Mouse (Mus musculus) embryonic fibroblast, embryonic 13.5 days (primary cell): ENCODE results near the gene Usp43.

Experiments
- CTCF ChIP-seq: IDR thresholded peaks from 2 replicates; pipeline ENCODE4 v1.5.1; 2011; ENCODE audit warnings: mild to moderate bottlenecking, control low read depth, low read length, moderate library complexity, borderline replicate concordance; ENCODE audit not compliant: insufficient read depth
- POLR2A ChIP-seq: IDR thresholded peaks from 2 replicates; pipeline ENCODE4 v1.6.1; 2011; ENCODE audit warnings: low read depth, mild to moderate bottlenecking, control low read depth, low read length, moderate library complexity

DNA sequence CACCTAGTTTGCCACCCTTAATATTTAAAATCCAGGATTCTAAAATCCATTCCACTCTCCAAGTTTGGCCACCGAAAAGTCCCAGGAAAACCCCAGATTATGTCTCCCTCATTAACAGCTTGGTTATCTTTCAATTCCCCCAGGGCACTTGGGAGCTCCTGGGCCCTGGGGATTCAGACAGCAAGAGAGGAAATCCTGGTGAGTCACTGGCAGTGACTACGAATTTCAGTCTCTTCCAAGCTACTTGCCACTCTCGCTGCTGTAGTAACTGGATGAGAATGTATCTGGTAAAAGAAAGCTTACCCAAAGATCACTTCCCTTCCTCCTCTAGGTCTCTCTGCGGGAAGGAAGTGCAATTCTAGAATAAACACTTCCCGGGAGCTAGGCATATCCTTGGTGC lies 2.4 kb downstream of the Usp43 start:
- TF ChIP-seq CTCF (no peak), POLR2A (no peak)
